Mouse (Mus musculus) hindbrain, embryonic 10.5 days (tissue): ENCODE data around the gene Pla2r1. TPM values are rescaled to one million over a fixed set of nuclear protein-coding genes. Genes with fewer than 3 reads are reported as not detected.

Experiments
- DNase-seq: peaks from one replicate; pipeline ENCODE4 v3.0.0-alpha.2; 2017; ENCODE audit warnings: low spot score
- H3K27ac ChIP-seq: fragments of 300-500 bp; sonication (generic); 2 replicates; pipeline ENCODE4 v1.5.1; 2016; ENCODE audit warnings: mild to moderate bottlenecking, moderate library complexity
- H3K27me3 ChIP-seq: fragments of 300-500 bp; sonication (generic); 2 replicates; pipeline ENCODE4 v1.6.1; 2016; ENCODE audit warnings: mild to moderate bottlenecking; ENCODE audit not compliant: poor library complexity, insufficient read depth, severe bottlenecking
- H3K36me3 ChIP-seq: fragments of 300-500 bp; sonication (generic); 2 replicates; pipeline ENCODE4 v1.6.1; 2016; ENCODE audit warnings: mild to moderate bottlenecking, moderate library complexity
- H3K4me1 ChIP-seq: fragments of 300-500 bp; sonication (generic); replicated peaks from 2 replicates; pipeline ENCODE4 v1.6.1; 2016; ENCODE audit warnings: mild to moderate bottlenecking
- H3K4me3 ChIP-seq: fragments of 300-500 bp; sonication (generic); 2 replicates; pipeline ENCODE4 v1.5.1; 2016; ENCODE audit warnings: mild to moderate bottlenecking, moderate library complexity
- H3K9me3 ChIP-seq: fragments of 300-500 bp; sonication (generic); 2 replicates; pipeline ENCODE4 v1.6.1; 2016; ENCODE audit warnings: mild to moderate bottlenecking, moderate library complexity
- WGBS: fragments of 180-500 bp; shearing (Covaris S2); methylation state at CpG from one replicate; pipeline ENCODE4 v1.1.7; 2016; 5-methylcytosine and 5-hydroxymethylcytosine counted together
- polyA plus RNA-seq: library from polyadenylated mRNA; unstranded; fragments of >200 nt; fragmentation: Nextera tagmentation; extraction: Ambion mirVana; gene quantifications from 2 replicates; pipeline ENCODE4 v1.2.1, GENCODE M21; 2016

The Pla2r1 gene
- polyA plus RNA-seq, 1 experiment from 2014 or later = 0.95 TPM

DNA sequence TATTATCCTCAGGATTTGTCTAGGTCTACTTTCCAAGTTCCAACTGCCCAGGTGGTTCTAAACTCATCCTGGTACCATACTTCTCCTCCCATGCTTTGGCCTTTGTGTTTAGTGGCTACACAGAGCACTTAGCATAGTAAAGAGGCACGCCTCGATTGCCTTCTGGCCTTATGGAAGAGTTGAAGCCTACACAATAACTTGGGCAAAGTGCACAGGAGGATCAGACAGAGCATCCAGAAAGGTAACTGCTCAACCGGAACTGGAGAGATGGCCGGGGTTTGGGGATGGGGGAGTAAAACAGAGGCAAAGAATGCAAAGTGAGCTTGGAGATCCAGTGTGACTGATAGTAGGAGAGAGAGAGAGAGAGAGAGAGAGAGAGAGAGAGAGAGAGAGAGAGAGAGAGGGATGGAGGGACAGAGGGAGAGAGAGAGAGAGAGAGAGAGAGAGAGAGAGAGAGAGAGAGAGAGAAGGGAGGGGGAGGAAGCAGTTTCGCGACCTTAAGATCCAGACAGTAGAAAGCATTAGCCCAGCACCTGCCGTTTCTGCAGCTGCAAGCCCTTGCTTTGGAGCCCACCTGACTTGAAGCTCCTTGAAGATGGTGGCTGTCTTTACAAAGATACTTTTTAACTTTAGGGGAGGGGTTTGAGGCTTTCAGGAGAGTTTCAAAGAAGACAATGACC is 168.9 kb downstream of the Pla2r1 start:
- peaks cover 22% of the 10 kb centered on the region for H3K27me3 ChIP-seq
- no peaks in the 10 kb centered on the region for H3K36me3 ChIP-seq
- H3K9me3 ChIP-seq = no peaks in the 10 kb centered on the region
- WGBS = 27% methylated on average over 7 of the region's 7 CpGs
- peaks cover 14% of the 10 kb centered on the region for H3K4me1 ChIP-seq
- no peak overlapping the region for H3K4me3 ChIP-seq
- no peak overlapping the region for H3K27ac ChIP-seq
- no peak for DNase-seq

DNA sequence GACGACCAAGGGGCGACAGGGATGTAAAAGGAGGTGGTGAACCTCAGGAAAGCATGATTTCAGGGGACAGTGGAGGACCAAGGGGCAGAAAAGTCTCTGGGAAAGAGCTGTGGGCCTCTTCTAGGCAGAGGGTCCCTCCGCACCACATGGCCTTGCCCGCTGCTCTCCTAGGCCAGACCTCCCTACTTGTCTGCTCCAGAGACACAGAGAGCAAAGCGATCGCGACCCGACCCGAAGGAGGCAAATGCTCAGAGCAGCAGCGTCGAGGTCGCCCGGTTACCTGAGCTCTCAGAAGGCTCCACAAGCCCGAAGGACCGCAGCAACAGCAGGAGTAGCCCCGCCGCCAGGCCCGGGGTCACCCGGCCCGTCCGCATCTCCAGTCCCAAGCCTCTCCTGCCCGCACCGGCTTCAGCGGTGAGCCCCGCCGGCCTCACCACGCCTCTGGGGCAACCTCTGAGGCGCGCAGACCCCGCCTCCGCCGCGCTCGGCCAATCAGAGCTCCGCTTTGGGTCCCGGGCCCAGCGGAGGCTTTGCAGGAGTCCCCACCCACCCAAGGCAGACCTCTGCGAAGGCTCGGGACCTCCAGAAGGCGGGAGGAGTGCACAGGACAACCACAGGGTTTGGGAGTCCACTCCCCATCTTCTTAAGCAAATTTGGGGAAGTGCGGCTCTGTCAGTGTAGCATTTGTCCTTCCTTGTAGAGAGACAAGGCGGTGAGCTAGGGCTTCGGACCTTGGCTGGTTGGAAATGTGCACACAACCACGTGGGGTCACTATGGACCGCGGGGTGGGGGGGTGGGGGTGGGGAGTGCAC is 170.0 kb downstream of the Pla2r1 start, which contains the start of gene Ly75:
Ly75 (minus strand) TSS at position 446 of the 812 bp plus-strand sequence.
- Histone ChIP-seq H3K4me3 (peak within 1 kb of the TSS; percentile 67), H3K27ac (peak within 1 kb of the TSS; percentile 86), H3K9me3 (no peaks in the 10 kb centered on the region), H3K27me3 (peaks cover 22% of the 10 kb centered on the region), H3K36me3 (no peaks in the 10 kb centered on the region), H3K4me1 (peaks cover 14% of the 10 kb centered on the region)
- DNase-seq = peak; percentile 92
- under 1% methylated on average over 46 of the region's 46 CpGs for WGBS

DNA sequence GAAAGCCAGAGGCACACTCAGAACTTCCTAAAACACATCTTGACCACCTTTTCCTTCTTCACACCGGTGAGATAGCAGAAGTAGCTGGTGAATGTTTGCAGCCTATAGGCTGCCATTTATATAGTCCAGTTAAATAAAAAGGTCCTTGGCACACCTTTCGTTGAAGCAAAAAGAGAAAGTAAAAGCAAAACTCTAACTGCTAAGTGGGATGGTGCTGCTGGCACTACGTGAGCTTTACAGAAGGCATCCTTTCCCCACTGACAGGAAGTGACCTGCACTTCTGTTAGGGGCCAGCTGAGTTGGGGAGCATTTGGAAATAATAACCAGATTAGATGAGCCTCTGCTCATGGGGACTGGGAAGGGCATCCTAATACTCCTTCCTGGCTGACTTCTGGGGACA is 170.8 kb downstream of the Pla2r1 start:
- WGBS = 66% methylated on average over 3 of the region's 3 CpGs

DNA sequence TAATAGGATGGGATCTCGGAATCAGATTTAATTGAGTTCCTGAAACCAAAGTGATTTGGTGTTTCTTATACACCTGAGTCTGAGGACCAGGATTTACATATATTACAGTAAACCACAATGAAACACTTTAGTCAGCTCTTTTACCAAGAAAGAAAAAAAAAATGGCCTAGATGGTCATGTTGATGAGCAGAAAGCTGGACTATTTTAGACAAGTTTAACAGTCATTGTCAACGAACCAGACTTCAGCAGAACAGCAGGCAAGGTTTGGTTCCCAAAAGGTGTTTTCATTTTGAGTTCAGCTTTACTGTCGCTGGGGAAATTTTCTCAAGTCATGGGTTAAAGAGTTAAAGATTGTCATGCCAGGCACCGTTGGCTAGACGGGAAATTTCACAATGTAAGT is 175.8 kb downstream of the Pla2r1 start:
- DNase-seq = no peak
- 90% methylated on average over 5 of the region's 5 CpGs for WGBS
- Histone ChIP-seq H3K9me3 (no peaks in the 10 kb centered on the region), H3K36me3 (peaks cover 4% of the 10 kb centered on the region; the same call in 1 of the 2 replicates), H3K27me3 (peaks cover 4% of the 10 kb centered on the region), H3K4me1 (peaks cover under 1% of the 10 kb centered on the region; the same call in 1 of the 2 replicates), H3K27ac (no peak overlapping the region), H3K4me3 (no peak overlapping the region)

More for the DNA sequence above, 170.8 kb downstream of the Pla2r1 start:
- Histone ChIP-seq H3K36me3 (no peaks in the 10 kb centered on the region), H3K27me3 (peaks cover 22% of the 10 kb centered on the region), H3K9me3 (no peaks in the 10 kb centered on the region), H3K4me3 (peak overlapping the region; percentile 67), H3K4me1 (peaks cover 14% of the 10 kb centered on the region), H3K27ac (peak overlapping the region; percentile 86)
- no peak for DNase-seq

DNA sequence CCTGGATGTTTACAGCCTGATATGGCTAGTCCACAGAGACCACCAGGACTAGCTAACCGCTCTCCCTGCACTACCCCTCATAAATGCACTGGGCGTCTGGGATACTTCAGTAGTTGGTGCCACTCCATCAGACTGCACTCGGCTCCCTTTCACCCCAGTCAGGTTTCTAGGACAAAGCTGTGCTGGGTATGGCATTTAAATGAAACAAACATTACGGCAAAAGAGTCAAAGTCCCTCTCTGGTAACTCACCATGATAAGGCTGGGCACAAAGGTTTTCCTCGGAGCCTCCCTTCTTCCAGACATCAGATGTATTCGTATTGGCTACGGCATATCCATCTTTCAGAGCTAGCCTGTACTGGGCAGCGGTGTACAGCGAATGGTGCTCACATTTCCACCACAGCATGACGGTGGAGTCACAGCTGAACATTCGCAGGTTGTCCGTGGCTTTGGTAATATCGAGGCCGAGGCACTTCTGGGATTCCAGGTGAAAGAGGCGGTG is 177.4 kb downstream of the Pla2r1 start:
- no peaks in the 10 kb centered on the region for H3K4me1 ChIP-seq
- 95% methylated on average over 15 of the region's 15 CpGs for WGBS

DNA sequence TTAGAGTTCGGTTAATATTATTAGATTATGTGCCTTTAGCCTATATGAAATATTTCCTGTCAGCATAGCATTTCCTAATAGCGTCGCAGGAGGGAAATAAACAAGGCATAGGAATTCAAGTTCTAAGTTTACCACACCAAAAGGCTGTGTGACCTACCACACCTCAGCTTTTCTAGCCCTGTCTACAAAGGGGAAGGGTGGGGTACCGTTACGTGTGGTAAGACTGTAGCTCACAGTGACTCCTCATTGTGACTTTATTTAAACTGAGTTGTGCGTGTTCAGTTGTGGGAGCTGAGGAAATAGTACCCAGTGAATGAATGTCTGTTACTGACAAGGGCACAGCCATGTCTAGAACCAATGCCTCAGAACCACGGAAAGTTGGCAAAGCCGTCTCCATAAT is 178.0 kb downstream of the Pla2r1 start:
- Histone ChIP-seq H3K9me3 (no peaks in the 10 kb centered on the region), H3K27ac (no peak overlapping the region), H3K36me3 (peaks cover 4% of the 10 kb centered on the region; the same call in 1 of the 2 replicates), H3K4me1 (no peaks in the 10 kb centered on the region), H3K27me3 (no peaks in the 10 kb centered on the region), H3K4me3 (no peak overlapping the region)
- 95% methylated on average over 8 of the region's 8 CpGs for WGBS
- DNase-seq = no peak

More for the DNA sequence above, 177.4 kb downstream of the Pla2r1 start:
- H3K27ac ChIP-seq = no peak overlapping the region
- H3K9me3 ChIP-seq = no peaks in the 10 kb centered on the region
- no peak overlapping the region for H3K4me3 ChIP-seq
- H3K27me3 ChIP-seq = no peaks in the 10 kb centered on the region
- no peak for DNase-seq
- peaks cover 4% of the 10 kb centered on the region; the same call in 1 of the 2 replicates for H3K36me3 ChIP-seq

DNA sequence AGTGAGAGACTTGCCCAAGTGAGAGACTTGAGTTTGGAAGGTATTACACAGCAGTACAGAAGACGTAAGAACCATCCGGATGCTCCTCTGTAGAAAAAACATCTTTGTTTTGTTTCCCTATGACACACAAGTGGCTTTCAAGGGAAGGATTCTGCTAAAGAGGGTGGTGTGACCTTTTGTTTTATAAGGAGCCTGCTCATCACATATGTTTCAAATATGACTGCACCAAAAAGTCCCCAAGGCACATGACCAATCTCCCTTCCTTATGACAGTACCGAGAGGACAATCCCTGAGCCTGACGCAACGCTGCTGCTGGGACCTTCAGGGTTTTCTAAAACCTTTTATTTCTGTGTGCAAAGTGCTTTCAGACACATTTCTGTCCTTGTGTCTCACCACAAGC is 182.9 kb downstream of the Pla2r1 start:
- DNase-seq = no peak
- Histone ChIP-seq H3K4me3 (no peak overlapping the region), H3K9me3 (no peaks in the 10 kb centered on the region), H3K27ac (no peak overlapping the region), H3K36me3 (peaks cover under 1% of the 10 kb centered on the region; the same call in 1 of the 2 replicates), H3K27me3 (no peaks in the 10 kb centered on the region), H3K4me1 (no peaks in the 10 kb centered on the region)
- WGBS = 93% methylated on average over 5 of the region's 5 CpGs

DNA sequence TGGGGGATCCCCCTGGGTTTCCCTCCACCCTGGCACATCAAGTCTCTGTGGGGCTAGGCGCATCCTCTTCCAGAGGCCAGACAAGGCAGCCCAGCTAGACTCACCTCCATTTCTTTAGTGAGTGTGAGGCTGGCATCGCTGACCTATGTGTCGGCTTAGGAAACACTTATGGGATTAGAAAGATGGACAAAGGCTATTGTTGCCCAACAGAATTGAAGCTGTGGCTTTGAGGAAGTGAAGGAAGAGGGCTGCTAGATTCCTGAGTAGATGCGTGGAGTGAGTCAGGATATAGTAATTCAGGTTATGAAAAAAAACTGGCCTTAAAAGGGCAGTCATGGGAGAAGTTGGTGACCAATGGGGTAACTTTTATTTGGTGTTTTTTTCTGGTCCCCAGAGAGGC is 183.7 kb downstream of the Pla2r1 start:
- Histone ChIP-seq H3K9me3 (no peaks in the 10 kb centered on the region), H3K4me3 (no peak overlapping the region), H3K4me1 (no peaks in the 10 kb centered on the region), H3K36me3 (no peaks in the 10 kb centered on the region; the same call in 1 of the 2 replicates), H3K27me3 (no peaks in the 10 kb centered on the region), H3K27ac (no peak overlapping the region)
- no peak for DNase-seq
- 88% methylated on average over 4 of the region's 4 CpGs for WGBS

DNA sequence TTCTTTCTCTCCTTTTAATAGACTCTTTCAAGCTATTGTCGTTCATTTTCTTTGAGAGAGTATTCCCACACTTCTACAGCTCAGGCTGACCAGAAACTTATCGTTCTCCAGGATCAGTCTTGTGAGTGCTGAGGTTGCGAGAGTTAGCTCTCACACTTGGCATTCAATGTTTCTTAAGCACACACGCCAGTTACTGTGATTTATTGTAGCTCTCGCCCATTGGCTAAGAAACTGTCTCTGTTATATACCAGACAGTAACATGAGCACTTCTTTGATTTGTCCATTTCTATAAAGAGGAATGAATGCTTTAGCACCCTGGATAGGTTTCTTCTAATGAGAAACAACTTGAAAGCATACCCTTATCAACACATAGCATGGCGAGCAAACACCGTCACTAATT is 185.2 kb downstream of the Pla2r1 start:
- Histone ChIP-seq H3K27ac (no peak overlapping the region), H3K9me3 (no peaks in the 10 kb centered on the region), H3K4me1 (no peaks in the 10 kb centered on the region), H3K4me3 (no peak overlapping the region), H3K27me3 (no peaks in the 10 kb centered on the region), H3K36me3 (no peaks in the 10 kb centered on the region)
- no peak for DNase-seq
- 94% methylated on average over 7 of the region's 7 CpGs for WGBS

Other genes starting within 250 kb of the Pla2r1 start
- gene Ly75, start 170.0 kb downstream of the Pla2r1 start, polyA plus RNA-seq = 2.7 and 4.1 TPM in 2 replicates
- gene Itgb6, start 169.3 kb upstream of the Pla2r1 start, polyA plus RNA-seq = 0.83 and 0.88 TPM in 2 replicates